Comparison of ENCODE assay signal across 9 mouse cellular contexts in the genomic region with DNA sequence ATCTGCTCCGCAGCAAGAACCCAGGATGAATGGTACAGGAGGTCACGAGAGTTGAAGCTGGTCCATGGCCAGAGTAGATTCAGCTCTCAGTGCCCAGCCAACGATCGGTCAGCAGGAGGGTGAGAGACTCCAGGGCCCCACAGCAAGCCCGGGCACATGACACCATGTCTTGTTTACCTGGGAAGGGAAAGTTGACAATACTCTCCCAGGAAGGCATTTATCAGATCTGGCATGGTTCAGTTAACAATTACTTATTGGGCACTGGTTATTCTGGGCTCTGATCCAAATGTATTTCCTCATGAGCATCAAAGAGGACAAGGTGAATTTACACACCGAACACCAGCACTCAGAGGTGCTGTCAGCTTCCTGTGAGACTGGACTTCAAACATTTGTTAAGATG. TPM values are rescaled to one million over a fixed set of nuclear protein-coding genes. Genes with fewer than 3 reads are reported as not detected.
DNase-seq lines count a peak whose midpoint lies in the region; ATAC-seq and TF ChIP-seq lines count a peak whose summit lies in the region.
"Had no signal": no experiment of that assay in that cellular context is flagged by ENCODE, and none has a peak within 500 bp of the region (broad histone marks: within the 10 kb centered on the region; RNA-seq: fewer than 3 reads in every experiment).

No protein-coding gene starts in this region.

- TF ChIP-seq CTCF in midbrain, postnatal 0 days (IDR thresholded peaks at IDR 0.05): no peak
- TF ChIP-seq CTCF in stomach, postnatal 0 days (IDR thresholded peaks at IDR 0.05; ENCODE audit: low read depth): no peak
- TF ChIP-seq CTCF in layer of hippocampus, adult 2 months (conservative IDR thresholded peaks at IDR 0.05): no peak

- peak; percentile 97 for DNase-seq in heart, adult 11 months
- DNase-seq in heart, postnatal 25 days (ENCODE audit: low spot score): no peak
- DNase-seq in midbrain, postnatal 0 days (ENCODE audit: low spot score): peak; percentile 47
- DNase-seq in midbrain, embryonic 10.5 days (ENCODE audit: low spot score): no peak
- DNase-seq in kidney, adult 8-10 months: peak; percentile 70 to 85
- DNase-seq in stomach, postnatal 0 days (ENCODE audit: low spot score): peak; percentile 60
- no peak for DNase-seq in layer of hippocampus, adult 2 months (ENCODE audit: low spot score in 2 of 2)
- no peak for DNase-seq in thymus, postnatal 14 days

- intact Hi-C loops in heart, postnatal 25 days (cut with DNase I): no loop called here

- no peak overlapping the region for H3K9ac ChIP-seq in midbrain, postnatal 0 days (replicated peaks; ENCODE audit: low read length, poor library complexity, severe bottlenecking)
- H3K9ac ChIP-seq in stomach, postnatal 0 days (ENCODE audit: low read length): no peak overlapping the region
- H3K9ac ChIP-seq: heart, embryonic 13.5 days had no signal

- H3K4me1 ChIP-seq in midbrain, postnatal 0 days (ENCODE audit: insufficient read depth, low read length): no peaks in the 10 kb centered on the region
- no peaks in the 10 kb centered on the region for H3K4me1 ChIP-seq in midbrain, embryonic 10.5 days
- no peaks in the 10 kb centered on the region for H3K4me1 ChIP-seq in stomach, postnatal 0 days (replicated peaks; ENCODE audit: control insufficient read depth, insufficient read depth)

- no peaks in the 10 kb centered on the region for H3K36me3 ChIP-seq in midbrain, postnatal 0 days (ENCODE audit: insufficient read depth, low read length)
- H3K36me3 ChIP-seq in midbrain, embryonic 10.5 days: no peaks in the 10 kb centered on the region
- H3K36me3 ChIP-seq in stomach, postnatal 0 days (ENCODE audit: control insufficient read depth, insufficient read depth, low read length): no peaks in the 10 kb centered on the region
- H3K36me3 ChIP-seq: heart, embryonic 13.5 days had no signal

- no peak for TF ChIP-seq EP300 in stomach, postnatal 0 days (optimal IDR thresholded peaks at IDR 0.05)

- no peak for ATAC-seq in midbrain, postnatal 0 days (ENCODE audit: low FRiP score)
- peak; percentile 69 for ATAC-seq in stomach, postnatal 0 days (ENCODE audit: low FRiP score, low TSS enrichment)

- H3K27ac ChIP-seq in midbrain, postnatal 0 days (ENCODE audit: low read depth, low read length): no peak overlapping the region
- H3K27ac ChIP-seq in midbrain, embryonic 10.5 days (replicated peaks): no peak overlapping the region
- H3K27ac ChIP-seq in stomach, postnatal 0 days (replicated peaks): no peak overlapping the region
- H3K27ac ChIP-seq in layer of hippocampus, adult 2 months: no peak overlapping the region
- H3K27ac ChIP-seq: heart, embryonic 13.5 days had no signal

- H3K4me3 ChIP-seq in midbrain, postnatal 0 days (ENCODE audit: low read depth, low read length): no peak overlapping the region
- no peak overlapping the region for H3K4me3 ChIP-seq in midbrain, embryonic 10.5 days
- no peak overlapping the region for H3K4me3 ChIP-seq in stomach, postnatal 0 days (ENCODE audit: low read depth, low read length)
- H3K4me3 ChIP-seq in layer of hippocampus, adult 2 months: no peak overlapping the region
- H3K4me3 ChIP-seq: heart, embryonic 13.5 days had no signal

- 70% methylated on average over 6 of the region's 6 CpGs for WGBS in midbrain, postnatal 0 days
- 94% methylated on average over 6 of the region's 6 CpGs for WGBS in midbrain, embryonic 10.5 days
- whole genome bisulfite sequencing in stomach, postnatal 0 days: 37% methylated on average over 6 of the region's 6 CpGs

- H3K4me2 ChIP-seq in midbrain, postnatal 0 days (ENCODE audit: low read depth, low read length, poor library complexity, severe bottlenecking): no peak overlapping the region
- H3K4me2 ChIP-seq in stomach, postnatal 0 days (replicated peaks; ENCODE audit: low read depth): no peak overlapping the region
- H3K4me2 ChIP-seq: heart, embryonic 13.5 days had no signal

- H3K27me3 ChIP-seq in midbrain, postnatal 0 days (ENCODE audit: insufficient read depth, low read length): no peaks in the 10 kb centered on the region
- no peaks in the 10 kb centered on the region for H3K27me3 ChIP-seq in midbrain, embryonic 10.5 days (ENCODE audit: low read depth, poor library complexity, severe bottlenecking)
- no peaks in the 10 kb centered on the region for H3K27me3 ChIP-seq in stomach, postnatal 0 days (ENCODE audit: control insufficient read depth, insufficient read depth, low read length)

- H3K9me3 ChIP-seq in midbrain, postnatal 0 days (ENCODE audit: low read length): no peaks in the 10 kb centered on the region
- no peaks in the 10 kb centered on the region for H3K9me3 ChIP-seq in midbrain, embryonic 10.5 days (replicated peaks)
- no peaks in the 10 kb centered on the region for H3K9me3 ChIP-seq in stomach, postnatal 0 days (ENCODE audit: control insufficient read depth, low read length)
- H3K9me3 ChIP-seq: heart, embryonic 13.5 days had no signal

RNA-seq across cellular contexts. Expression of a gene that starts 38.5 kb away (rescaled TPM):
- total RNA-seq in heart, postnatal 25 days (2021): 1 to 10 TPM; 7.6 to 7.9 TPM
- total RNA-seq in midbrain, postnatal 0 days (2014; rRNA removed): 3.5 and 3.6 TPM in 2 replicates
- 2.2 and 2.4 TPM in 2 replicates for polyA plus RNA-seq in midbrain, postnatal 0 days (2015; fragmentation: Nextera tagmentation; extraction: Ambion mirVana)
- polyA plus RNA-seq in midbrain, embryonic 10.5 days (2016; fragmentation: Nextera tagmentation; extraction: Ambion mirVana): 4.7 and 4.8 TPM in 2 replicates
- polyA plus RNA-seq in stomach, postnatal 0 days (2015; fragmentation: Nextera tagmentation; extraction: Ambion mirVana): 1.9 and 2.6 TPM in 2 replicates
- 10 to 100 TPM in 1 of 2 experiments, 1 to 10 TPM in 1; 8.7 to 11.1 TPM for total RNA-seq in layer of hippocampus, adult 2 months (2021)

Comparison
In these comparisons a context has a peak if more than half of its experiments do, and no peak if none do; other contexts are left out.
1. DNase-seq: peak in heart, adult 11 months (single experiment), midbrain, postnatal 0 days (single experiment), kidney, adult 8-10 months (2 of 2) and stomach, postnatal 0 days (single experiment); none in heart, postnatal 25 days (single experiment), midbrain, embryonic 10.5 days (single experiment), layer of hippocampus, adult 2 months (0 of 2) and thymus, postnatal 14 days (single experiment).